Mouse (Mus musculus) ES-E14 (cell line): ENCODE measurements at regions not wholly inside any gene's neighbourhood (a gene's known extent, or its start where the extent isn't known, plus 50 kb on each side); places are given as distances from the start of the nearest gene placed in this dataset.

Experiments used
- CHD2 ChIP-seq: IDR thresholded peaks from 2 replicates; pipeline ENCODE4 v1.6.1; 2014; ENCODE audit warnings: mild to moderate bottlenecking, low read depth, low read length, inconsistent platforms
- HCFC1 ChIP-seq: IDR thresholded peaks from 2 replicates; pipeline ENCODE4 v1.6.1; 2012; ENCODE audit warnings: low read length, inconsistent platforms, borderline replicate concordance; ENCODE audit not compliant: insufficient read depth
- ZNF384 ChIP-seq: IDR thresholded peaks from 2 replicates; pipeline ENCODE4 v1.6.1; 2012; ENCODE audit warnings: low read depth, low read length, inconsistent platforms

DNA sequence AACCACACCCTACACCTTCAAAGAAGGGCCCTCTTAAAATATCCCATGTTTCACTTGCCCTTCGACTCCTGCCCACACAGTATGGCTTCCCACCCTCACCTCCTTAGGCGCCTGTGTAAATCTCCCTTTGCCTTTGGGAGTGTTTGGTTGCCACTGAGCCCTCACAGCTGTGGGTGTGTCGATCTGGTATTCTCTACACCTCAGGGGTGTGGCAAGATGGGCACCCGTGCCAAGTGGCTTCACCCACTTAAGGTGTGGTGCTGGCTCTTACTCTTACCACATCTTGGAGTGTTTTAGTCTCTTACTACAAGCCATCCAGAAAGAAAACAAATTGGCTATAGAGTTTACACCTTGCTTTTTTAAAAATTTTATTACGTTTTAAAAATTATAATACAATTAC lies 205.3 kb upstream of the Prdm1 start:
- TF ChIP-seq HCFC1 (no peak), CHD2 (no peak), ZNF384 (no peak)
